Mouse (Mus musculus): ENCODE data around the gene 4921504E06Rik. TPM values are rescaled to one million over a fixed set of nuclear protein-coding genes. Genes with fewer than 3 reads are reported as not detected.

The 4921504E06Rik gene
- polyA plus RNA-seq (2012; rRNA removed) = not detected in 2 replicates

- TF ChIP-seq POLR2A (IDR thresholded peaks at IDR 0.05; ENCODE audit: low read depth, low read length) (no peak), CTCF (IDR thresholded peaks at IDR 0.05; ENCODE audit: extremely low read depth, insufficient read length, insufficient replicate concordance, low read depth, low read length) (no peak)
- Histone ChIP-seq H3K27me3 (ENCODE audit: control insufficient read depth, insufficient read depth, low read length) (no peaks in the 10 kb centered on the region; the same call in 1 of the 2 replicates), H3K27ac (ENCODE audit: insufficient read depth, low read depth, low read length) (no peak within 1 kb of the TSS), H3K4me1 (ENCODE audit: control insufficient read depth, insufficient read depth, insufficient read length, low read length) (peaks cover 3% of the 10 kb centered on the region; the same call in 1 of the 2 replicates), H3K36me3 (ENCODE audit: control insufficient read depth, insufficient read depth, low read length) (no peaks in the 10 kb centered on the region), H3K4me3 (ENCODE audit: low read depth, low read length) (peak within 1 kb of the TSS; percentile 54)
- WGBS = 1% methylated on average over 27 of the region's 27 CpGs
Observed at GRCm38 (mm10) chr2:19553821-19554592, at the start of gene 4921504E06Rik. Gene 4921504E06Rik (minus strand): TSS chr2:19553914.

GRCm38 (mm10) chr2:19601386-19601925 lies 47.7 kb upstream of the 4921504E06Rik start:
- Histone ChIP-seq H3K4me3 (ENCODE audit: low read depth, low read length) (no peak overlapping the region), H3K36me3 (ENCODE audit: control insufficient read depth, insufficient read depth, low read length) (no peaks in the 10 kb centered on the region), H3K27me3 (ENCODE audit: control insufficient read depth, insufficient read depth, low read length) (no peaks in the 10 kb centered on the region), H3K4me1 (ENCODE audit: control insufficient read depth, insufficient read depth, insufficient read length, low read length) (no peaks in the 10 kb centered on the region), H3K27ac (ENCODE audit: insufficient read depth, low read depth, low read length) (no peak overlapping the region)
- WGBS = 69% methylated on average over 3 of the region's 3 CpGs
- TF ChIP-seq POLR2A (IDR thresholded peaks at IDR 0.05; ENCODE audit: low read depth, low read length) (no peak), CTCF (IDR thresholded peaks at IDR 0.05; ENCODE audit: extremely low read depth, insufficient read length, insufficient replicate concordance, low read depth, low read length) (no peak)

- no peak overlapping the region for H3K27ac ChIP-seq (ENCODE audit: insufficient read depth, low read depth, low read length)
- TF ChIP-seq CTCF (IDR thresholded peaks at IDR 0.05; ENCODE audit: extremely low read depth, insufficient read length, insufficient replicate concordance, low read depth, low read length) = no peak
- no peak for TF ChIP-seq POLR2A (IDR thresholded peaks at IDR 0.05; ENCODE audit: low read depth, low read length)
- H3K36me3 ChIP-seq (ENCODE audit: control insufficient read depth, insufficient read depth, low read length) = no peaks in the 10 kb centered on the region
- no peak overlapping the region for H3K4me3 ChIP-seq (ENCODE audit: low read depth, low read length)
- WGBS = 83% methylated on average over 5 of the region's 5 CpGs
- H3K27me3 ChIP-seq (ENCODE audit: control insufficient read depth, insufficient read depth, low read length) = no peaks in the 10 kb centered on the region
- H3K4me1 ChIP-seq (ENCODE audit: control insufficient read depth, insufficient read depth, insufficient read length, low read length) = no peaks in the 10 kb centered on the region
Observed at GRCm38 (mm10) chr2:19600860-19601259, 47.1 kb upstream of the 4921504E06Rik start.

GRCm38 (mm10) chr2:19599801-19600200 lies 46.1 kb upstream of the 4921504E06Rik start:
- TF ChIP-seq POLR2A (IDR thresholded peaks at IDR 0.05; ENCODE audit: low read depth, low read length) = no peak
- no peak for TF ChIP-seq CTCF (IDR thresholded peaks at IDR 0.05; ENCODE audit: extremely low read depth, insufficient read length, insufficient replicate concordance, low read depth, low read length)
- H3K4me1 ChIP-seq (ENCODE audit: control insufficient read depth, insufficient read depth, insufficient read length, low read length) = no peaks in the 10 kb centered on the region
- no peaks in the 10 kb centered on the region for H3K36me3 ChIP-seq (ENCODE audit: control insufficient read depth, insufficient read depth, low read length)
- H3K27me3 ChIP-seq (ENCODE audit: control insufficient read depth, insufficient read depth, low read length) = no peaks in the 10 kb centered on the region
- H3K27ac ChIP-seq (ENCODE audit: insufficient read depth, low read depth, low read length) = no peak overlapping the region
- 81% methylated on average over 5 of the region's 5 CpGs for WGBS
- no peak overlapping the region for H3K4me3 ChIP-seq (ENCODE audit: low read depth, low read length)

GRCm38 (mm10) chr2:19596988-19597387 lies 43.3 kb upstream of the 4921504E06Rik start:
- TF ChIP-seq POLR2A (IDR thresholded peaks at IDR 0.05; ENCODE audit: low read depth, low read length) = no peak
- TF ChIP-seq CTCF (IDR thresholded peaks at IDR 0.05; ENCODE audit: extremely low read depth, insufficient read length, insufficient replicate concordance, low read depth, low read length) = no peak
- no peaks in the 10 kb centered on the region for H3K36me3 ChIP-seq (ENCODE audit: control insufficient read depth, insufficient read depth, low read length)

GRCm38 (mm10) chr2:19596426-19596825 lies 42.7 kb upstream of the 4921504E06Rik start:
- Histone ChIP-seq H3K36me3 (ENCODE audit: control insufficient read depth, insufficient read depth, low read length) (no peaks in the 10 kb centered on the region), H3K27me3 (ENCODE audit: control insufficient read depth, insufficient read depth, low read length) (no peaks in the 10 kb centered on the region)
- 45% methylated on average over 2 of the region's 2 CpGs for WGBS

More at GRCm38 (mm10) chr2:19596988-19597387, 43.3 kb upstream of the 4921504E06Rik start:
- no peak overlapping the region for H3K27ac ChIP-seq (ENCODE audit: insufficient read depth, low read depth, low read length)
- no peaks in the 10 kb centered on the region for H3K27me3 ChIP-seq (ENCODE audit: control insufficient read depth, insufficient read depth, low read length)
- H3K4me1 ChIP-seq (ENCODE audit: control insufficient read depth, insufficient read depth, insufficient read length, low read length) = no peaks in the 10 kb centered on the region
- no peak overlapping the region for H3K4me3 ChIP-seq (ENCODE audit: low read depth, low read length)

GRCm38 (mm10) chr2:19594856-19595255 lies 41.1 kb upstream of the 4921504E06Rik start:
- no peaks in the 10 kb centered on the region for H3K36me3 ChIP-seq (ENCODE audit: control insufficient read depth, insufficient read depth, low read length)
- no peak overlapping the region for H3K27ac ChIP-seq (ENCODE audit: insufficient read depth, low read depth, low read length)
- no peaks in the 10 kb centered on the region for H3K27me3 ChIP-seq (ENCODE audit: control insufficient read depth, insufficient read depth, low read length)
- no peaks in the 10 kb centered on the region for H3K4me1 ChIP-seq (ENCODE audit: control insufficient read depth, insufficient read depth, insufficient read length, low read length)
- no peak overlapping the region for H3K4me3 ChIP-seq (ENCODE audit: low read depth, low read length)
- 84% methylated on average over 7 of the region's 7 CpGs for WGBS
- no peak for TF ChIP-seq CTCF (IDR thresholded peaks at IDR 0.05; ENCODE audit: extremely low read depth, insufficient read length, insufficient replicate concordance, low read depth, low read length)
- TF ChIP-seq POLR2A (IDR thresholded peaks at IDR 0.05; ENCODE audit: low read depth, low read length) = no peak

More at GRCm38 (mm10) chr2:19596426-19596825, 42.7 kb upstream of the 4921504E06Rik start:
- no peak overlapping the region for H3K4me3 ChIP-seq (ENCODE audit: low read depth, low read length)
- H3K4me1 ChIP-seq (ENCODE audit: control insufficient read depth, insufficient read depth, insufficient read length, low read length) = no peaks in the 10 kb centered on the region
- no peak overlapping the region for H3K27ac ChIP-seq (ENCODE audit: insufficient read depth, low read depth, low read length)
- no peak for TF ChIP-seq CTCF (IDR thresholded peaks at IDR 0.05; ENCODE audit: extremely low read depth, insufficient read length, insufficient replicate concordance, low read depth, low read length)
- no peak for TF ChIP-seq POLR2A (IDR thresholded peaks at IDR 0.05; ENCODE audit: low read depth, low read length)
